Mouse (Mus musculus) embryonic fibroblast, embryonic 13.5 days (primary cell): ENCODE results near the gene Khdc4.

Experiments used
- CTCF ChIP-seq: IDR thresholded peaks from 2 replicates; pipeline ENCODE4 v1.5.1; 2011; ENCODE audit warnings: mild to moderate bottlenecking, control low read depth, low read length, moderate library complexity, borderline replicate concordance; ENCODE audit not compliant: insufficient read depth
- POLR2A ChIP-seq: IDR thresholded peaks from 2 replicates; pipeline ENCODE4 v1.6.1; 2011; ENCODE audit warnings: low read depth, mild to moderate bottlenecking, control low read depth, low read length, moderate library complexity

DNA sequence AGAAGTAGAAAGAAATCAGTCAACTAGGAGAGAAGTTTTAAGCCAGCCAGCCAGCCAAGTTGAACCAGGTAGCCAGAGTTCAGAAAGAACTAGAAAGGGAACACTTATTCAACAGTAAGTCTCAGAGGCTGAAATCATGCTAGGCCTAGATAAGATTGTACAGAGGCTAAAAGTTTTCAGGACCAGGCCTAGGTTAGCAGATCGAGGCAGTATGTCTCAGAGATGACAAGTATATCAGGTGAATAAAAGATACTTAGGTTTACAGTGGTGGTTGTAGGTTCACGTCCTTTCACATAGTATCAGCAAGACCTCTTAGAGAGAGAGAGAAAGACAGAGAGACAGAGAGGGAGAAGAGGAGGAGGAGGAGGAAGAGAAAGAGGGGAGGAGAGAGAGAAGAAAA lies 1.8 kb upstream of the Khdc4 start:
- no peak for TF ChIP-seq CTCF
- TF ChIP-seq POLR2A = no peak
